Mouse (Mus musculus): ENCODE data around the gene Hlcs. TPM values are rescaled to one million over a fixed set of nuclear protein-coding genes. Genes with fewer than 3 reads are reported as not detected.
A peak's percentile ranks its signal among the peaks of the same experiment; 100 is the strongest.

The Hlcs gene
- polyA plus RNA-seq, 1 experiment from 2014 or later: 8.9 TPM

GRCm38 (mm10) chr16:94264611-94265010, 48.8 kb downstream of the Hlcs start:
- Histone ChIP-seq H3K9me3 (ENCODE audit: low read length) (no peaks in the 10 kb centered on the region), H3K36me3 (ENCODE audit: insufficient read depth, low read length) (0 out of 2 replicates have a peak, but pooled peaks cover 4% of the 10 kb centered on the region), H3K9ac (replicated peaks; ENCODE audit: low read length) (no peak overlapping the region), H3K4me3 (ENCODE audit: low read length) (no peak overlapping the region), H3K27ac (ENCODE audit: low read length) (no peak overlapping the region), H3K27me3 (ENCODE audit: insufficient read depth, low read length) (no peaks in the 10 kb centered on the region), H3K4me1 (ENCODE audit: insufficient read depth, low read length) (no peaks in the 10 kb centered on the region), H3K4me2 (replicated peaks; ENCODE audit: low read depth, low read length) (no peak overlapping the region)
- ATAC-seq (ENCODE audit: low FRiP score, low TSS enrichment): no peak
- 72% methylated on average over 6 of the region's 6 CpGs for WGBS

DNA sequence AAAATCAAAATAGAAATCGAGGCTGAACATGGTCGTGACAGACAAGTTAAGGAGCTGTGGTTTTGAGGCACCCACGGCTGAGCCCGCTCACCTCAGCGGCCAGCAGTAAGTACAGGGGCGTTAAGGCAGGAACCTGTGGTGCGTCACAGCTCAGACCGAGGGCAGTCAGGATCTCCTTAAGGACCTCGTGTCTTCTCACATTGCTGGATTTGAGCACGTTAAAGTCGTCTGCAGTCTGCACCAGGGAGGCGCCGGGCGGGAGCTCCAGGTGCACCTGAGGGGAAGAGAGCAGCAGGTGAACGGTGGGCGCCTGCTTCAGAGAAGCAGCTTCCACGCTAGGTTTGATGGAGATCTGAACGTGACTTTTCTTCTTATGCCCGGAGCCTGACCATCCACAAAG, 50.9 kb downstream of the Hlcs start:
- 86% methylated on average over 19 of the region's 19 CpGs for WGBS
- H3K4me3 ChIP-seq (ENCODE audit: low read length): no peak overlapping the region
- no peak overlapping the region for H3K9ac ChIP-seq (replicated peaks; ENCODE audit: low read length)
- H3K27me3 ChIP-seq (ENCODE audit: insufficient read depth, low read length): no peaks in the 10 kb centered on the region
- no peak for ATAC-seq (ENCODE audit: low FRiP score, low TSS enrichment)
- H3K27ac ChIP-seq (ENCODE audit: low read length): no peak overlapping the region
- H3K36me3 ChIP-seq (ENCODE audit: insufficient read depth, low read length): no peaks in the 10 kb centered on the region
- no peaks in the 10 kb centered on the region for H3K4me1 ChIP-seq (ENCODE audit: insufficient read depth, low read length)
- H3K4me2 ChIP-seq (replicated peaks; ENCODE audit: low read depth, low read length): no peak overlapping the region
- no peaks in the 10 kb centered on the region for H3K9me3 ChIP-seq (ENCODE audit: low read length)

- H3K4me1 ChIP-seq (ENCODE audit: insufficient read depth, low read length): no peaks in the 10 kb centered on the region
- WGBS: 88% methylated on average over 19 of the region's 19 CpGs
- no peak overlapping the region for H3K27ac ChIP-seq (ENCODE audit: low read length)
- no peak overlapping the region for H3K9ac ChIP-seq (replicated peaks; ENCODE audit: low read length)
- H3K4me3 ChIP-seq (ENCODE audit: low read length): no peak overlapping the region
- H3K36me3 ChIP-seq (ENCODE audit: insufficient read depth, low read length): no peaks in the 10 kb centered on the region
- H3K9me3 ChIP-seq (ENCODE audit: low read length): no peaks in the 10 kb centered on the region
- no peaks in the 10 kb centered on the region for H3K27me3 ChIP-seq (ENCODE audit: insufficient read depth, low read length)
- no peak overlapping the region for H3K4me2 ChIP-seq (replicated peaks; ENCODE audit: low read depth, low read length)
- ATAC-seq (ENCODE audit: low FRiP score, low TSS enrichment): no peak
Measured at GRCm38 (mm10) chr16:94260938-94261630, 52.3 kb downstream of the Hlcs start.

GRCm38 (mm10) chr16:94258366-94259310, 54.7 kb downstream of the Hlcs start:
- Histone ChIP-seq H3K4me3 (ENCODE audit: low read length) (no peak overlapping the region), H3K9ac (replicated peaks; ENCODE audit: low read length) (no peak overlapping the region), H3K27ac (ENCODE audit: low read length) (no peak overlapping the region), H3K36me3 (ENCODE audit: insufficient read depth, low read length) (no peaks in the 10 kb centered on the region), H3K4me2 (replicated peaks; ENCODE audit: low read depth, low read length) (no peak overlapping the region), H3K27me3 (ENCODE audit: insufficient read depth, low read length) (no peaks in the 10 kb centered on the region), H3K9me3 (ENCODE audit: low read length) (no peaks in the 10 kb centered on the region), H3K4me1 (ENCODE audit: insufficient read depth, low read length) (no peaks in the 10 kb centered on the region)
- WGBS: 37% methylated on average over 14 of the region's 14 CpGs
- ATAC-seq (ENCODE audit: low FRiP score, low TSS enrichment): peak; percentile 74

- WGBS: 90% methylated on average over 4 of the region's 4 CpGs
- ATAC-seq (ENCODE audit: low FRiP score, low TSS enrichment): no peak
- Histone ChIP-seq H3K36me3 (ENCODE audit: insufficient read depth, low read length) (no peaks in the 10 kb centered on the region), H3K4me2 (replicated peaks; ENCODE audit: low read depth, low read length) (no peak overlapping the region), H3K4me1 (ENCODE audit: insufficient read depth, low read length) (no peaks in the 10 kb centered on the region), H3K4me3 (ENCODE audit: low read length) (no peak overlapping the region), H3K27ac (ENCODE audit: low read length) (no peak overlapping the region), H3K9ac (replicated peaks; ENCODE audit: low read length) (no peak overlapping the region), H3K9me3 (ENCODE audit: low read length) (no peaks in the 10 kb centered on the region), H3K27me3 (ENCODE audit: insufficient read depth, low read length) (no peaks in the 10 kb centered on the region; the same call in 1 of the 2 replicates)
Measured at GRCm38 (mm10) chr16:94255592-94255991, 57.8 kb downstream of the Hlcs start.

GRCm38 (mm10) chr16:94255035-94255434, 58.3 kb downstream of the Hlcs start:
- H3K27ac ChIP-seq (ENCODE audit: low read length): no peak overlapping the region
- WGBS: 93% methylated on average over 6 of the region's 6 CpGs
- H3K27me3 ChIP-seq (ENCODE audit: insufficient read depth, low read length): no peaks in the 10 kb centered on the region; the same call in 1 of the 2 replicates
- no peak overlapping the region for H3K9ac ChIP-seq (replicated peaks; ENCODE audit: low read length)
- no peaks in the 10 kb centered on the region for H3K9me3 ChIP-seq (ENCODE audit: low read length)
- peaks cover 5% of the 10 kb centered on the region; the same call in 1 of the 2 replicates for H3K4me1 ChIP-seq (ENCODE audit: insufficient read depth, low read length)
- no peak overlapping the region for H3K4me3 ChIP-seq (ENCODE audit: low read length)
- H3K4me2 ChIP-seq (replicated peaks; ENCODE audit: low read depth, low read length): no peak overlapping the region
- ATAC-seq (ENCODE audit: low FRiP score, low TSS enrichment): no peak
- no peaks in the 10 kb centered on the region for H3K36me3 ChIP-seq (ENCODE audit: insufficient read depth, low read length)

DNA sequence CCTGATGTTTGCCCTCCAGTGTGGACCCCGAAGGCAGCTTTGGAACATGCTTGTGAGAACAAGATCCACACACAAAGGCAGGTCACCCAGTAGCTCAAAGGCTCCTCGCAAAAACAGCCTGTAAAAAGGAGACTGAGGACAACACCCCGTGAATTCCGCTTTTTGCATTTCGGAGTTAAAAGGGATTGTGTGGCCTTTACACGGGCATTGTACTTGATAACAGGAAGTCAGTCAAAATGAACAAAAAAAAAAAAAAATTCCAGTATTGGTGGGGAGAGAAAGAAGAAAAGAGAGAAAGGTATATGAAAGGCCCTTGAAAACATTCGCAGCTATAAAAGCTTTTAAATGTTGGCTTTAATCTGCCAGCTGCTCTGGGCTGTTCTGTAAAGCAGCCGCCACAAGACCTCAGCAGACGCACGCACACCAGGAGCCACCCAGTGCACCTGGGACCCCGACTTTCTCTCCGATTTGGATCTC, 58.9 kb downstream of the Hlcs start:
- H3K27me3 ChIP-seq (ENCODE audit: insufficient read depth, low read length): no peaks in the 10 kb centered on the region; the same call in 1 of the 2 replicates
- H3K4me3 ChIP-seq (ENCODE audit: low read length): no peak overlapping the region
- no peak for ATAC-seq (ENCODE audit: low FRiP score, low TSS enrichment)
- peaks cover 8% of the 10 kb centered on the region; the same call in 1 of the 2 replicates for H3K4me1 ChIP-seq (ENCODE audit: insufficient read depth, low read length)
- no peak overlapping the region for H3K27ac ChIP-seq (ENCODE audit: low read length)
- no peaks in the 10 kb centered on the region for H3K36me3 ChIP-seq (ENCODE audit: insufficient read depth, low read length)
- H3K9ac ChIP-seq (replicated peaks; ENCODE audit: low read length): no peak overlapping the region
- 69% methylated on average over 12 of the region's 12 CpGs for WGBS
- no peaks in the 10 kb centered on the region for H3K9me3 ChIP-seq (ENCODE audit: low read length)
- H3K4me2 ChIP-seq (replicated peaks; ENCODE audit: low read depth, low read length): no peak overlapping the region

DNA sequence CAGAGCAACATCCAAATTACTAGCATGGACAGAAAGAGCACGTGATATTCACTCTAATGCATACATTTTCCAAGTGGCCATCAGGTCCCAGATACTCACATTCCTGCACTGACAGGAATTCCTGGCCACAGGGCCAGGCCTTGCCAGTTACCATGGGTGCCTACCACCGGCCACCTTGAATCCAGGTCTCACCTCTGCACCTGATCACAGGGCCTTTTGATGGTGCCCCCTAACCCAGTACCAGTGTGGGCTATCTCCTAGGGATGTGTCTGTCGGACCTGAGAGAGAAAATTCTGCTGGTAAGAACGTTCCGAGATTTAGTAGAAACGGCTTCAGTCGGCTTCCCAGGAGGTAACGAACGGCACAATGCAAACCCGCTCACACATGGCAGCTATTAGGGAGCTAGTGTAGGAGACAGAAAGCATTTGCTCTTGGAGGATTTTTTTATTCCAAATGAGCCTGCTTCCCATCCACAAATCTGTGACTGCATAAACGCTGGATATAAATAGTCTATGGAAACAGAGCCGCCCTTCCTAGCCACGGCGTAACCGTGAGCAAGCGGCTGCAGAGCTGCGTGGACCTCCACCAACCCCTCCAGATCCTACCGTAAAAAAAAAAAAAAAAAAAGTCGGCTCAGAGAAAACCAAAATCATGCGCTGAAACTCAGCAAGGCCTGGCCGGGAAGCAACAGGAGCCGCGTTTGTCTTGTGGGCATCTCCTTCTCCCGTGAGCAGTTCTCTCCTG, 59.5 kb downstream of the Hlcs start:
- 71% methylated on average over 24 of the region's 24 CpGs for WGBS
- Histone ChIP-seq H3K4me1 (ENCODE audit: insufficient read depth, low read length) (peaks cover 8% of the 10 kb centered on the region; the same call in 1 of the 2 replicates), H3K9ac (replicated peaks; ENCODE audit: low read length) (no peak overlapping the region), H3K4me3 (ENCODE audit: low read length) (no peak overlapping the region), H3K27me3 (ENCODE audit: insufficient read depth, low read length) (no peaks in the 10 kb centered on the region; the same call in 1 of the 2 replicates), H3K4me2 (replicated peaks; ENCODE audit: low read depth, low read length) (no peak overlapping the region), H3K27ac (ENCODE audit: low read length) (no peak overlapping the region), H3K9me3 (ENCODE audit: low read length) (no peaks in the 10 kb centered on the region), H3K36me3 (ENCODE audit: insufficient read depth, low read length) (no peaks in the 10 kb centered on the region)
- no peak for ATAC-seq (ENCODE audit: low FRiP score, low TSS enrichment)

- Histone ChIP-seq H3K4me1 (ENCODE audit: insufficient read depth, low read length) (peaks cover 8% of the 10 kb centered on the region; the same call in 1 of the 2 replicates), H3K4me2 (replicated peaks; ENCODE audit: low read depth, low read length) (no peak overlapping the region), H3K9me3 (ENCODE audit: low read length) (no peaks in the 10 kb centered on the region), H3K4me3 (ENCODE audit: low read length) (no peak overlapping the region), H3K27ac (ENCODE audit: low read length) (no peak overlapping the region), H3K36me3 (ENCODE audit: insufficient read depth, low read length) (no peaks in the 10 kb centered on the region), H3K27me3 (ENCODE audit: insufficient read depth, low read length) (no peaks in the 10 kb centered on the region; the same call in 1 of the 2 replicates), H3K9ac (replicated peaks; ENCODE audit: low read length) (no peak overlapping the region)
- no peak for ATAC-seq (ENCODE audit: low FRiP score, low TSS enrichment)
- 68% methylated on average over 13 of the region's 13 CpGs for WGBS
Measured at GRCm38 (mm10) chr16:94251756-94252155, 61.6 kb downstream of the Hlcs start.

All from kidney, embryonic 16.5 days (tissue).